Mouse (Mus musculus): ENCODE results near the gene Cacng2.

DNA sequence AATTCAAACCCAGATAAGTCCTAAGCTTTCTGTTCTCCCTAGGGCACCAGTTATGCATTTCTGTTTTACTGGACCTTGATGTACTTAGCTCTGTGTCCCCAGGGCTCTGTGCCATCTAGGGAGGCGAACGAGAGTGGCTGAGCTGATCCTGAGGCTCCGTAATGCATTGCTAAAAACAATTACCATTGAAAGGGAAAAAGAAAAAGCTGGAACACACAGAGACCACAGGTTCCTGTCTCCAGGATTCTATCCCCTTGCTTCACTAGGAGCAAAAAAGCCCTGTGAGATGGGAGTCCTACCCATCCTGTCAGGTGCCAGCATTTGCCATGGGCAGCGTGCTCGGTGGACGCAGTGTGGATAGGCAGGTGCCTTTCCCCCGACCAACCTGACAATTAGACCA, 38.4 kb downstream of the Cacng2 start:
- TF ChIP-seq POLR2A (IDR thresholded peaks at IDR 0.05; ENCODE audit: insufficient read depth, low read depth, low read length) (no peak), CTCF (IDR thresholded peaks at IDR 0.05; ENCODE audit: insufficient read depth, low read depth, low read length) (no peak)
